Mouse (Mus musculus): ENCODE measurements around the gene Prkcd.
"Not testable (repeated sequence)": the region's sequence is repeated elsewhere in the genome, so short reads cannot be mapped to it uniquely, and the experiment has no call there.

Gene Prkcd

GRCm38 (mm10) chr14:30606817-30607216 lies 19.2 kb downstream of the Prkcd start:
- DNase-seq (ENCODE audit: low read depth), result no peak

- no peak for DNase-seq (ENCODE audit: low read depth)
Observed at GRCm38 (mm10) chr14:30597142-30597541, 28.9 kb downstream of the Prkcd start.

GRCm38 (mm10) chr14:30596407-30596806 lies 29.6 kb downstream of the Prkcd start:
- no peak for DNase-seq (ENCODE audit: low read depth)

GRCm38 (mm10) chr14:30595576-30596313 lies 30.3 kb downstream of the Prkcd start:
- DNase-seq (ENCODE audit: low read depth), result no peak

- no peak for DNase-seq (ENCODE audit: low read depth)
Observed at GRCm38 (mm10) chr14:30594092-30594695, 31.8 kb downstream of the Prkcd start.

- peak; percentile 62 for DNase-seq (ENCODE audit: low read depth)
Observed at GRCm38 (mm10) chr14:30593279-30594091, 32.5 kb downstream of the Prkcd start.

GRCm38 (mm10) chr14:30591417-30591816 lies 34.6 kb downstream of the Prkcd start:
- DNase-seq (ENCODE audit: low read depth), result peak; percentile 72

- no peak for DNase-seq (ENCODE audit: low read depth)
Observed at GRCm38 (mm10) chr14:30590918-30591317, 35.1 kb downstream of the Prkcd start.

GRCm38 (mm10) chr14:30590041-30590645 lies 35.9 kb downstream of the Prkcd start:
- DNase-seq (ENCODE audit: low read depth), result no peak

GRCm38 (mm10) chr14:30586780-30587461 lies 39.1 kb downstream of the Prkcd start:
- DNase-seq (ENCODE audit: low read depth), result no peak

GRCm38 (mm10) chr14:30585323-30585722 lies 40.7 kb downstream of the Prkcd start:
- no peak for DNase-seq (ENCODE audit: low read depth)

- DNase-seq (ENCODE audit: low read depth), result no peak
Observed at GRCm38 (mm10) chr14:30584497-30585251, 41.3 kb downstream of the Prkcd start.

GRCm38 (mm10) chr14:30584077-30584476 lies 41.9 kb downstream of the Prkcd start:
- no peak for DNase-seq (ENCODE audit: low read depth)

- no peak for DNase-seq (ENCODE audit: low read depth)
Observed at GRCm38 (mm10) chr14:30581238-30581637, 44.8 kb downstream of the Prkcd start.

- no peak for DNase-seq (ENCODE audit: low read depth)
Observed at GRCm38 (mm10) chr14:30579882-30580281, 46.1 kb downstream of the Prkcd start.

- no peak for DNase-seq (ENCODE audit: low read depth)
Observed at GRCm38 (mm10) chr14:30579180-30579579, 46.8 kb downstream of the Prkcd start.

- not testable (repeated sequence) for DNase-seq (ENCODE audit: low read depth)
Observed at GRCm38 (mm10) chr14:30577303-30578062, 48.5 kb downstream of the Prkcd start.

- DNase-seq (ENCODE audit: low read depth), result no peak
Observed at GRCm38 (mm10) chr14:30576260-30576659, 49.8 kb downstream of the Prkcd start.

- no peak for DNase-seq (ENCODE audit: low read depth)
Observed at GRCm38 (mm10) chr14:30575791-30576190, 50.2 kb downstream of the Prkcd start.

GRCm38 (mm10) chr14:30573983-30574584 lies 51.9 kb downstream of the Prkcd start:
- peak; percentile 74 for DNase-seq (ENCODE audit: low read depth)

All from c-Kit-positive CD71-negative TER-119-negative erythroid progenitor cells, embryonic 14.5 days (primary cell).